Mouse (Mus musculus): ENCODE measurements around the gene Hpd. TPM values are rescaled to one million over a fixed set of nuclear protein-coding genes. Genes with fewer than 3 reads are reported as not detected.

The Hpd gene
- polyA plus RNA-seq, 1 experiment from 2014 or later = not detected

DNA sequence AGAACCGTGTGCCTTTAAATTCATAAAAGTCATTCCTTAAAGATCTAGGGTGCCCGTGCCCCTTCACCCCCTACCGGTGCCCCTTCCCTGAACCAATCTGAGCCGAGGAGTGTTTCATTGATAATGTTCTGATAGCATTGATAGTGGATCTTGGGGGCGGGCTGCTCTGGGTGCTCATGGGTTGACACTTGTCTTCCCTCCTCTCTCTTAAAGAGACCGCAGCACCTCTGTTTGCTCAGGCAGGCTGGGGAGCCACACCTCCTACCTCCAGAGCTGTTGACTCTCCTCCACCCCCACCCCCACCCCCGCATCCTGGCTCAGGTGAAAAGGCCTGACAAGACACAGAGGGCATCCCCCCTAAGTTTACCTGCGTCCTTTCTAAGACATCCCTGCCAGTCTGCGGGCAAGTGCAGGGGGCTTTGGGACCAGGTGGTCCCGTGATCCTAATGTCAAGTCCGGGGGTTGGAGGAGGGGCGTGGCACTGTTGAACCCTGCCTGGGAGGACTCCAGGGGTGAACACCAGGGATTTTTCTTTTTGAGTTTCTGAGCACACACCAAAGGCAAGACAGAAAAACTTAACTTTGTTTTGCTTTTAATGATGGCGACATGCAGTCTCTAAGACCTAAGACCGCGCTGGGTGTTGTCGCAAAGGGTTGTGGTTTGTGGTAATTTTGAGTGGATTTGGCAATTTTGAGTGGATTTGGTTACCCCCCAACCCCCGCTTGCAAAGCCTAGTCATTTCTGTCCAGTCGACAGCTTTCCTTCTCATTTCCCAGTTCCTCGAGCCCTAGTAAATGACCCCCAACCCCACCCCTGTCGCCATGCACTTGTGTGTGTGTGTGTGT, 37.6 kb downstream of the Hpd start:
- WGBS = 29% methylated on average over 20 of the region's 20 CpGs
- ATAC-seq (ENCODE audit: insufficient number of reproducible peaks, insufficient read depth, low FRiP score, low TSS enrichment, low read depth) = no peak
- Histone ChIP-seq H3K27me3 (no peaks in the 10 kb centered on the region), H3K9ac (peak overlapping the region; percentile 100), H3K9me3 (no peaks in the 10 kb centered on the region), H3K4me3 (peak overlapping the region; percentile 94), H3K4me2 (peak overlapping the region; percentile 99), H3K27ac (0 out of 2 replicates have a peak overlapping the region, but pooled peaks have one; percentile 100), H3K36me3 (peaks cover 41% of the 10 kb centered on the region), H3K4me1 (peaks cover 52% of the 10 kb centered on the region)

DNA sequence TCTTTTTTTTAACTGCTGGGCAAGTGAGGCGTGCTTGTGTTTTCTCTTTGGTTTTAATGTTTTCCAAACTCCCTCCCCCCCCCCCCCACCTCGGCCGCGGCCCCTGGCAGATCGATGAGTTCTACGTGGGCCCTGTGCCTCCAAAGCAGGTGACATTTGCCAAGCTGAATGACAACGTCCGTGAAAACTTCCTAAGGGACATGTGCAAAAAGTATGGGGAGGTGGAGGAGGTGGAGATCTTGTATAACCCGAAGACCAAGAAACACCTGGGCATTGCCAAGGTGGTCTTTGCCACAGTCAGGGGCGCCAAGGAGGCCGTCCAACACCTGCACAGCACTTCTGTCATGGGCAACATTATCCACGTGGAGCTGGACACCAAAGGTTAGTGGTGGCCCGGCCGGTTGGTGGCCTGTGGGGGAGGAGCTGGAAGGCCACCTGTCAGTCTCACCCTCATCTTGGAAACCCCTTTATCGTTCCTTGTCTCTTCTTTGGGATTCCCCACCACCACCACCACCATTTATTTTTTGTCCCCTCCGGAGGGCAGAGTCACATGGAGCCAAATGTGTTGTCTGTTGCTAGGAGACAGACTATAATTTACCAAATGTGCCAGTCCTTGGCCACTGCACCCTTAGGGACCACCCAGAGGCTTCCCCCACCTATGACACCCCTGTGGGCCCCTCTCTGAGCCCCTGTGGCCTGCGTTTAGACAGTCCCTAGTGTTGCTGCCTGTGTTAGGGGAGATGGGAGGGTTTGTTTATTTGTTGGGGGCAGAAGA, 38.4 kb downstream of the Hpd start:
- Histone ChIP-seq H3K27ac (peak overlapping the region; percentile 100; the same call in 1 of the 2 replicates), H3K4me2 (peak overlapping the region; percentile 99), H3K4me3 (peak overlapping the region; percentile 94), H3K9me3 (no peaks in the 10 kb centered on the region), H3K9ac (peak overlapping the region; percentile 100), H3K4me1 (peaks cover 44% of the 10 kb centered on the region), H3K36me3 (peaks cover 38% of the 10 kb centered on the region), H3K27me3 (no peaks in the 10 kb centered on the region)
- ATAC-seq (ENCODE audit: insufficient number of reproducible peaks, insufficient read depth, low FRiP score, low TSS enrichment, low read depth) = no peak
- WGBS = 3% methylated on average over 17 of the region's 17 CpGs

DNA sequence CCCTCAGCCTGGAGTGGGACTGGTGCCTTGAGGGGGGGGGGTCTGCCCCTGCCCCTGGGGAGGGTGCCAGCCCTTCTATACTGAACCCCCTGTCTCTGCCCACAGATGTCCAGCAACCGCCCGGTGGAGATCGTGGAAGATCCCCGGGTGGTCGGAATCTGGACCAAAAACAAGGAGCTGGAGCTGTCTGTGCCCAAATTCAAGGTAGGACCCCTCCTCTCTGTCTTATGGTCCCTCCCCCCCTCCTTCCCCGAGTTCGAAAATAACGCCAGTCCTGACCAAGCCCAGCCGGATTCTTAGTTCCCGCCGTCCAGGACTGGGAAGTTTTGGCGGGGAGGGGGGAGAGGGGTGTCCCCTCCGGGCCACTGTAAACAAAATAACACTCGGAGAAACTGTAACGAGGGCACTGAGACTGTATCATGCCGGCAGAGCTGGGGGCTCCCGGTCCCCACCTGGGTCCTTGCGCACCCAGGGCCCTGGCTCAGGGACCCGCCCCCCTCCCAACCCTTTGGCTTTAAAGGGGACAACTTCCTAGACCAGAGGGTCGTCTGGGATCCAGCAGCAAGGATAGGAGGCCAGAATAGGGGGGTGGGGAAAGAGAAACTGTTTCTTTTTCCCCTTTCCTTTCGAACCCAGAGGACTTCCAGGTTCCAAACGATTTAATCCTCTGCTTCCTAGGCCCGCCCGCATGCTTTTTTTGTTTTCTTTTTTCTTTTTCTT, 39.1 kb downstream of the Hpd start:
- Histone ChIP-seq H3K9me3 (no peaks in the 10 kb centered on the region), H3K27ac (peak overlapping the region; percentile 100), H3K4me3 (peak overlapping the region; percentile 94), H3K9ac (peak overlapping the region; percentile 100), H3K27me3 (no peaks in the 10 kb centered on the region), H3K4me2 (peak overlapping the region; percentile 99), H3K36me3 (peaks cover 30% of the 10 kb centered on the region), H3K4me1 (peaks cover 38% of the 10 kb centered on the region)
- under 1% methylated on average over 24 of the region's 24 CpGs for WGBS
- ATAC-seq (ENCODE audit: insufficient number of reproducible peaks, insufficient read depth, low FRiP score, low TSS enrichment, low read depth) = no peak

DNA sequence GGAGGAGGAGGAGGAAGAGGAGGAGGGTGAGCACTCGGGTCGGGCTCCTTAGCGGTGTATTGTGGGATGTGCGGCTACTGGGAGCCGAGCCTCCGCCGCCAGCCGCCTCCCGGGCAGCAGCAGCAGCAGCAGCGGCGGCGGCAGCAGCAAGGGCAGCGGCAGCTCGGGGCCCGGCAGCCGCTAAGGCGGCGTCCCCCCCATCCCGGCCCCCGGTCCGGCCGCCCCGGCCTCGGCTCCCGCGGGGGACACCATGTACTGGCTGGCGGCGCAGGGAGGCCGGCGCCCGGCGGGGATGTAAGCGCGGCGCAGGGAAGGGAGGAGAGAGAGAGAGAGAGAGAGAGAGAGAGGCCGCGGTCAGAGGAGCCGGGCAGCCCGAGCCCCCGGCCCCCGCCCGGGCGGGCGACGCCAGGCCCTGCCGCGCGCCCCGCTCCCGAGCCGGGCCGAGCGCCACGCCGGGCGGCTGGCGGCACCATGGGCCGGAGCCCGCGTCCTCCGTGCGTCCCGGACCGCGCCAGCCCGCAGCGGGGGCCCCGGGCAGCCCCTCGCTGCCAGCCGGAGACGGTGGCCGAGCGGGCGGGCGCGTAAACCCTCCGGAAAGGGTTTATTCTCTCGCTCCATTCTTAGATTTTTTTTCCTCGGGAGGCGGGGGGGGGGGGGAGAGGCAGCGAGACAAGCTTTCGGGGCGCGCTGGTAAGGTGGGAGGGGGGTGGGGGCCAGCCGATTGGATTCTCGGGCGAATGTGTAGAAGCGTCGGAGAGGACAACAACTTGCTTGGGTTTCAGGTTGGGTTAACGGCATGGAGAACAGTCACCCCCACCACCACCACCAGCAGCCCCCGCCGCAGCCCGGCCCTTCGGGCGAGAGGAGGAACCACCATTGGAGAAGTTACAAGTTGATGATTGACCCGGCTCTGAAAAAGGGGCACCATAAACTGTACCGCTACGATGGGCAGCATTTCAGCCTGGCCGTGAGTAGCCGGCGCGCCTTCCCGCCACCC, 40.1 kb downstream of the Hpd start, which contains the start of gene Setd1b:
Gene Setd1b, plus strand, starts transcription at position 33 of the 997 bp plus-strand sequence.
- WGBS = under 1% methylated on average over 92 of the region's 103 CpGs
- Histone ChIP-seq H3K36me3 (peaks cover 21% of the 10 kb centered on the region), H3K9ac (peak within 1 kb of the TSS; percentile 100), H3K4me1 (peaks cover 41% of the 10 kb centered on the region), H3K4me3 (peak within 1 kb of the TSS; percentile 94), H3K27me3 (no peaks in the 10 kb centered on the region), H3K4me2 (peak within 1 kb of the TSS; percentile 99), H3K9me3 (no peaks in the 10 kb centered on the region), H3K27ac (peak within 1 kb of the TSS; percentile 100)
- ATAC-seq (ENCODE audit: insufficient number of reproducible peaks, insufficient read depth, low FRiP score, low TSS enrichment, low read depth) = no peak

DNA sequence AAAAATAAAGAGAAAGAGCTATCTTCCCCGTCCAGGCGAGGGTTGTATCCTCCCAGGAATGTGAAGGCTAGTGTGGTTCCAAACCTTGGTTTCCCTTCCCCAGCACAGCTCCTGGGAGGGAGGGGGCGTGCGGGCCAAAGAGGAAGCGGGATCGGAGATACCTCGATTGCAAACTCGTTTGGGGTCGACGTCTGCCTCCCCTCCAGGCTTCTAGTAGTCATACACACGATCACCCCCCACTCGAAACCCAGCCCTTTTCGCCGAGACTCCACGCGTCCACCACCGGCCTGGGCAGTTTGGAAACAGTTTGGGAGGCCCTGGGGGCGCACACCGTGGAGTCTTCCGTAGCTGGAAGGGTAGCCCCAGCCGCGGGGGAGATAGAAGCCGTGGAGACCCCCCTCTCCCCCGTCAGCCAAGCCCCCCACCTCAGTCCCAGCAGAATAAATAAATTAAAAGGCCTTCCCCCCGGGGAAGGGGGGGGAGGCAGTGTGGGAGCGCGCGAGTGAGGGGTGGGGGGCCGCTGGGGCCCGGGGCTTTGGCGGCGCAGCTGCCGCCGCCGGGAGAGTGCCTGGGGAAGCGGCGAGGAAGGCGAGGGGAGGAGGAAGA, 40.9 kb downstream of the Hpd start:
- ATAC-seq (ENCODE audit: insufficient number of reproducible peaks, insufficient read depth, low FRiP score, low TSS enrichment, low read depth) = no peak
- H3K9me3 ChIP-seq = no peaks in the 10 kb centered on the region
- H3K4me3 ChIP-seq = peak overlapping the region; percentile 94
- 2% methylated on average over 37 of the region's 38 CpGs for WGBS
- peak overlapping the region; percentile 100 for H3K9ac ChIP-seq
- peak overlapping the region; percentile 100 for H3K27ac ChIP-seq
- peak overlapping the region; percentile 99 for H3K4me2 ChIP-seq
- H3K27me3 ChIP-seq = no peaks in the 10 kb centered on the region
- peaks cover 13% of the 10 kb centered on the region for H3K36me3 ChIP-seq
- peaks cover 49% of the 10 kb centered on the region for H3K4me1 ChIP-seq

DNA sequence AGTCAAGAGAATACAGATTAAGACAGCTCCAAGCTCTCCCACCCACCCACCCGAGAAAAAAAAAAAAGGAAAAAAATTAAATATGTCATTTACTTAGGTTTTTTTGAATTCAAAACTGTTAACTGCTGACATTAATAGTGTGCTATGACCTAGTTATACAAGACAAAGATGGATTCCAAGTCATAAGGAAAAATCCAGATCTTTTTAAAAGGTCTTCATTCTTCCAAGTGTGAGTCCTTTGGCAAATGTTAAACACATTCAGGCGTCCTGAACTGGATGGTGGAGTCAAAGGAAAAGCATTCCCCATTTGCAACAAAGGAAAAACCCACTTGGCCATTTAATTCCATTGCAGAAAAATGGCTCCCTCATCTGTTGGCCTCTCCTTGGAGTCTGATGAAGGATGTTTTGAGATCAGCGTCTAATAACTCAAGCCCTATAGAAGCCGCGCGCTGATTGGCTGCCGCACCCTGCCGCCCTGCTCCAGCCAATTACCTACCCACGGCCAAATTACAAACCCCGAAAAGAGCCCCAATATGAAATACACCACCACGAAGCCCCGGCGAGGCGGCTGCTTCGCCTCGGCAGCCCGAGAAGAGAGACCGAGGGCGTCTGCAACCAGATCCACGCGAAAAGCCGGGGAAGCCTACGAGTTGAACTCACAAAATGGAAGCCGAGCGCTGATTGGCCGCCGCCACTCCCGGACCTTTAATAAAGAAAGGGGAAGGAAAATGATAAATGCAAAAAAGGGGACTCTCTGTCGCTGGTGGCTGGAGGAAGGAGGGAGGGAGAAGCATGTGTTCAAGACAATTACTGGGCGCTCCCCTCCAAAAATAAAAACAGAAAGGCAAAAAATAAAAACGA, 41.6 kb downstream of the Hpd start:
- H3K4me2 ChIP-seq = peak overlapping the region; percentile 99
- peak overlapping the region; percentile 100 for H3K27ac ChIP-seq
- peaks cover 7% of the 10 kb centered on the region for H3K36me3 ChIP-seq
- H3K9ac ChIP-seq = peak overlapping the region; percentile 100
- peak overlapping the region; percentile 94 for H3K4me3 ChIP-seq
- under 1% methylated on average over 31 of the region's 31 CpGs for WGBS
- H3K4me1 ChIP-seq = peaks cover 50% of the 10 kb centered on the region
- no peaks in the 10 kb centered on the region for H3K9me3 ChIP-seq
- H3K27me3 ChIP-seq = no peaks in the 10 kb centered on the region
- peak; percentile 72 for ATAC-seq (ENCODE audit: insufficient number of reproducible peaks, insufficient read depth, low FRiP score, low TSS enrichment, low read depth)

DNA sequence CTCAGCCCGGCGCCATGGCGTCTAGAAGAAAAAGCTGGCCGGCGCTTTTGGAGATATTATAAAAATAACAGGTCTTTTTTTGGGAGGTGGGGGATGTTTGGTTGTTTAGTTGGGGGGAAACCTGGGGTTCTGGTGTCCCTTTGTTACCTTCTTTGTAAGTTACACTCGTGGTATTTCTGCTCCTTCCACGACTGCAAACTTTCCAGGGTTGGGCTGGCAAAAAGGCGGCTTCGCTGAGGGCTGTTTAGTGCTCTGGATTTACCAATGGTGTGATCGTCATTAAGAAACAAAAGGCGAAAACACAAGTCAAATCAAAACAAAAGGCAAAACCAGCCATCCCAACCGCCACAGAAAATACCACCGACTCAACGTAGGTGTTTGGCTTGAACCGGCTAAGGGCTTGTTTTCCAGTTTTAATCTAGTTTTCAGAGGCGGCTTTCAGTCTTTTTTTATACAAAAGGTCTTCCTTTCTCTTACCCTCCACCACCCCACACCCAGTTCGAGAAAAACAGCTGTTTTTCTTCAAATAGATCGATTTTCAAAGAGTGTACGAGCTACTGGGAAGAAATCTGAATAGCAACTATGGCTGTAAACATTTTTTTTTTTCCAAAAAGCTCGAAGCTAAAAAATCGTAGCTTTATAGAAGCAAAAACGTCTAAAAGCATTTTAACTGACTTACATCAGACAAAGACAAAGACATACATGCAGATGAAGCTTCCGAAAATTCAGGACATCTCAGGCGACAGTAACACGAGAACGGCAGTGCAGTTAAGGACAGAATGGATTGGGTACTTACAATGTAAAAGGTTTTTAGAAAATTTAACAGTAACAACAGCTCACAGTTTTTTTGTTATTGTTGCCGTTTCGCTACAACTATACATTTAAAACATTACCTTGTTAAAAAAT, 42.6 kb downstream of the Hpd start:
- Histone ChIP-seq H3K4me3 (peak overlapping the region; percentile 94), H3K36me3 (peaks cover 4% of the 10 kb centered on the region), H3K9ac (peak overlapping the region; percentile 100), H3K27me3 (no peaks in the 10 kb centered on the region), H3K4me2 (peak overlapping the region; percentile 99), H3K4me1 (peaks cover 50% of the 10 kb centered on the region), H3K27ac (peak overlapping the region; percentile 100), H3K9me3 (no peaks in the 10 kb centered on the region)
- no peak for ATAC-seq (ENCODE audit: insufficient number of reproducible peaks, insufficient read depth, low FRiP score, low TSS enrichment, low read depth)
- WGBS = under 1% methylated on average over 28 of the region's 28 CpGs

DNA sequence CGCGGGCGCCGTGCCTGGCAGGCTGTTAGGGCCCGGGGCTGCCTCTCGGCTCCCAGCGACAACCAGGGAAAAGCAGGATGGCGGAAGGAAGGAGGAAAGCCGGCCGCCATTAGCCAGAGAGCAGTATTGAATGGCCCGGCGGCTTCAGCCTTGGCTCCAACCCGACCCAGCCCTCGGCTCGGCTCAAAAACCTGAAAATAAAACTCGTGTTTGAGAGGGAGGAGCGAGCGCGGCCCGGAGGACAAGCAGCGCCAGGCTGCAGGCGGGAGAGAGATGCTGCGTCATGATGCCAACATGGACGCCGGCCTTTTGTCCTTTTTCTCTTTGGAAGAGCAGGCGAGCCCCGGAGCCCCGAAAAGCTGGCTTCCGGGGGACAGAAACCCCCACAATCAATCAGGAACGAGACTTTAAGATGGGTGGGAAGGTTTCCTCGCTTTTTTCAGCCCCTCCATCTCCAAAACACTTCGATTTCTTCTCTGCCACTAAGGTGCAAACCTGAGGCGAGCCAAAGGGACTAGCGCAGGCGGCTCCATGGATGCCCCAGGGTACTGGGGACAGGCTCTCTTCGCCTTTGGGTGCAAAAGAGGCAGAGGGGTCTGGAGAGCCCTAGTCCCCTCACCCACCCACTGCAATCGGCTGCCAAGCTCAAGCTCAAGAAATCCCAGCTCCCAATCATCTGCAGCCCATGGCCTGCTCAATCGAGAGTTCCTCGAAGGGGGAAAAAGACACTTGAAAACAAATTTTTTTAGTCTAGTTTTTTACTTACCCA, 43.4 kb downstream of the Hpd start:
- under 1% methylated on average over 39 of the region's 39 CpGs for WGBS
- H3K4me3 ChIP-seq = peak overlapping the region; percentile 94
- H3K27me3 ChIP-seq = no peaks in the 10 kb centered on the region
- H3K9ac ChIP-seq = peak overlapping the region; percentile 100
- peaks cover 2% of the 10 kb centered on the region for H3K36me3 ChIP-seq
- H3K4me2 ChIP-seq = peak overlapping the region; percentile 99
- ATAC-seq (ENCODE audit: insufficient number of reproducible peaks, insufficient read depth, low FRiP score, low TSS enrichment, low read depth) = no peak
- no peaks in the 10 kb centered on the region for H3K9me3 ChIP-seq
- H3K27ac ChIP-seq = peak overlapping the region; percentile 100
- H3K4me1 ChIP-seq = peaks cover 50% of the 10 kb centered on the region
